In genomic region chr13:96106367-96106766, GRCm38 (mm10) we compare ENCODE assay signal across 30 mouse cellular contexts. TPM values are rescaled to one million over a fixed set of nuclear protein-coding genes. Genes with fewer than 3 reads are reported as not detected.
DNase-seq lines count a peak whose midpoint lies in the region; ATAC-seq lines count a peak whose summit lies in the region.
"Had no signal": no experiment of that assay in that cellular context is flagged by ENCODE, and none has a peak within 500 bp of the region (broad histone marks: within the 10 kb centered on the region; RNA-seq: fewer than 3 reads in every experiment).

No protein-coding gene starts in this region.

- intact Hi-C loops in heart, postnatal 36 days (cut with DNase I): no loop called here
- intact Hi-C loops in left cerebral cortex, postnatal 25 days (cut with DNase I): no loop called here

- no peaks in the 10 kb centered on the region for H3K27me3 ChIP-seq in hindbrain, embryonic 10.5 days (ENCODE audit: insufficient read depth, poor library complexity, severe bottlenecking)
- H3K27me3 ChIP-seq: embryonic facial prominence, embryonic 15.5 days; heart, embryonic 12.5 days; hindbrain, embryonic 13.5 days; limb, embryonic 13.5 days; liver, embryonic 15.5 days had no signal

- no peaks in the 10 kb centered on the region for H3K4me1 ChIP-seq in hindbrain, embryonic 10.5 days (replicated peaks)
- H3K4me1 ChIP-seq: embryonic facial prominence, embryonic 15.5 days; heart, embryonic 12.5 days; limb, embryonic 13.5 days; liver, embryonic 15.5 days; midbrain, embryonic 10.5 days had no signal

- 88% methylated on average over 4 of the region's 4 CpGs for WGBS in hindbrain, embryonic 10.5 days

- DNase-seq in CD4-positive, CD25-positive, alpha-beta regulatory T cell, adult 2 months (ENCODE audit: low read depth, low spot score): peak; percentile 17
- peak; percentile 10 for DNase-seq in thymus, postnatal 4 days
- DNase-seq in thymus, postnatal 36 days: no peak
- peak; percentile 21 for DNase-seq in induced T-regulatory cell, adult 2 months (ENCODE audit: low read depth)
- no peak for DNase-seq in hindbrain, embryonic 10.5 days (ENCODE audit: low spot score)
- DNase-seq in heart, postnatal 36 days: no peak
- no peak for DNase-seq in left cerebral cortex, postnatal 25 days (ENCODE audit: low spot score in 2 of 2)
- DNase-seq: adrenal gland, postnatal 10 days; cerebellum, adult 8-10 months; cerebellum, postnatal 36 days; gastrocnemius, postnatal 14 days; heart, adult 18-20 months; heart, postnatal 10 days; kidney, adult 8-10 months; kidney, postnatal 14 days; lung, postnatal 14 days had no signal

- no peaks in the 10 kb centered on the region for H3K9me3 ChIP-seq in hindbrain, embryonic 10.5 days
- H3K9me3 ChIP-seq: embryonic facial prominence, embryonic 15.5 days; hindbrain, embryonic 13.5 days; limb, embryonic 13.5 days; liver, embryonic 15.5 days; midbrain, embryonic 10.5 days had no signal

- no peaks in the 10 kb centered on the region for H3K36me3 ChIP-seq in hindbrain, embryonic 10.5 days
- H3K36me3 ChIP-seq: embryonic facial prominence, embryonic 15.5 days; heart, embryonic 12.5 days; hindbrain, embryonic 13.5 days; limb, embryonic 13.5 days; liver, embryonic 15.5 days; midbrain, embryonic 10.5 days had no signal

- ATAC-seq in CD4-positive, CD25-positive, alpha-beta regulatory T cell, adult 4 months: no peak
- ATAC-seq: forebrain, embryonic 16.5 days had no signal

- H3K27ac ChIP-seq in hindbrain, embryonic 10.5 days: no peak overlapping the region
- H3K27ac ChIP-seq: embryonic facial prominence, embryonic 15.5 days; hindbrain, embryonic 13.5 days; limb, embryonic 13.5 days; liver, embryonic 15.5 days; midbrain, embryonic 10.5 days had no signal

- H3K4me3 ChIP-seq in hindbrain, embryonic 10.5 days: no peak overlapping the region
- H3K4me3 ChIP-seq: embryonic facial prominence, embryonic 15.5 days; heart, embryonic 12.5 days; hindbrain, embryonic 13.5 days; limb, embryonic 13.5 days; liver, embryonic 15.5 days; midbrain, embryonic 10.5 days had no signal

RNA-seq across cellular contexts. Expression of gene Gm17190, which starts 24.5 kb away (rescaled TPM):
- polyA plus RNA-seq in CD4-positive, CD25-positive, alpha-beta regulatory T cell, adult 4 months (2017; shearing (Covaris generic)): not detected
- not detected in 2 replicates for polyA plus RNA-seq in hindbrain, embryonic 10.5 days (2016; fragmentation: Nextera tagmentation; extraction: Ambion mirVana)
- total RNA-seq in heart, postnatal 36 days (2021): not detected
- not detected for total RNA-seq in left cerebral cortex, postnatal 25 days (2021)
- total RNA-seq: adrenal gland, postnatal 10 days; gastrocnemius, postnatal 14 days; heart, adult 18-20 months; heart, postnatal 10 days; layer of hippocampus, adult 18-20 months; layer of hippocampus, postnatal 25 days; midbrain, postnatal 0 days; neutrophil, adult 5-6 weeks had no signal
- polyA plus RNA-seq: heart, embryonic 12.5 days; intestine, embryonic 14.5 days; limb, embryonic 13.5 days; liver, embryonic 15.5 days; midbrain, embryonic 10.5 days; midbrain, postnatal 0 days; thymus, postnatal 0 days had no signal

RNA-seq across cellular contexts. Expression of gene Gm20075, which starts 25.2 kb away (rescaled TPM):
- polyA plus RNA-seq in CD4-positive, CD25-positive, alpha-beta regulatory T cell, adult 4 months (2017; shearing (Covaris generic)): 10 to 100 TPM; 11.9 to 17.0 TPM
- polyA plus RNA-seq in hindbrain, embryonic 10.5 days (2016; fragmentation: Nextera tagmentation; extraction: Ambion mirVana): 37.8 and 39.6 TPM in 2 replicates
- total RNA-seq in heart, postnatal 36 days (2021): 10 to 100 TPM; 12.0 to 14.9 TPM
- 10 to 100 TPM; 27.7 to 30.0 TPM for total RNA-seq in left cerebral cortex, postnatal 25 days (2021)

RNA-seq across cellular contexts. Expression of gene Sv2c, which starts 26.0 kb away (rescaled TPM):
- polyA plus RNA-seq in CD4-positive, CD25-positive, alpha-beta regulatory T cell, adult 4 months (2017; shearing (Covaris generic)): 1 to 10 TPM; 1.8 to 3.2 TPM
- polyA plus RNA-seq in hindbrain, embryonic 10.5 days (2016; fragmentation: Nextera tagmentation; extraction: Ambion mirVana): 1.0 and 2.4 TPM in 2 replicates
- under 1 TPM; 0.16 to 0.25 TPM for total RNA-seq in heart, postnatal 36 days (2021)
- 10 to 100 TPM; 21.6 to 39.8 TPM for total RNA-seq in left cerebral cortex, postnatal 25 days (2021)

Comparison
In these comparisons a context has a peak if more than half of its experiments do, and no peak if none do; other contexts are left out.
1. DNase-seq: peak in CD4-positive, CD25-positive, alpha-beta regulatory T cell, adult 2 months (single experiment), thymus, postnatal 4 days (single experiment) and induced T-regulatory cell, adult 2 months (single experiment); none in thymus, postnatal 36 days (0 of 2), hindbrain, embryonic 10.5 days (single experiment), heart, postnatal 36 days (0 of 2) and left cerebral cortex, postnatal 25 days (0 of 2).
2. RNA of gene Sv2c, which starts 26.0 kb away (total RNA-seq): 21.6 to 39.8 TPM in left cerebral cortex, postnatal 25 days; 0.16 to 0.25 TPM in heart, postnatal 36 days; every median in the first group is over 10 times any median in the second.